Mouse (Mus musculus): ENCODE results near the gene Srsf4.

Gene Srsf4

GRCm38 (mm10) chr4:131873293-131874168 lies at the start of gene Srsf4:
Srsf4 (plus strand) TSS chr4:131873617.
- peak; percentile 95 to 98 for DNase-seq

GRCm38 (mm10) chr4:131824939-131825338 lies 48.5 kb upstream of the Srsf4 start:
- DNase-seq, result no peak

GRCm38 (mm10) chr4:131825830-131826229 lies 47.6 kb upstream of the Srsf4 start:
- peak; percentile 43 to 59 for DNase-seq

DNA sequence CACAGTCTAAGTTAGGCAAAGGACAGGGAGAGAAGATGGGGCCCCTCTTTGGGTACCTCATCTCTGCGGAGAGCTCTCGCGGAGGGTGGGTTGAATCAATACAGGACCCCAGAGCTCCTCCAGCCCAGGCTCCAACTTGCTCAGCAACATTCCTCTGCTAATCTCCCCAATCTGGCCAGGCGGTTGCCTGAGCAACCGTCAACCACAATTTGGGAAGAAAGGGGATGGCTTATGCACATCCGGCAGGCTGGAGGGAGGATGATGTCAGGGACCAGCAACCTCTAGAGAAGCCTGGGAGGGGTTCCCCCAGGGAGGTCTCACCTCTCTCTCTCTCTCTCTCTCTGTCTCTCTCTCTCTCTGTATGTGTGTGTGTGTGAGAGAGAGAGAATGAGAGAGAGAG lies 46.5 kb upstream of the Srsf4 start:
- DNase-seq, result peak; percentile 42 to 75

DNA sequence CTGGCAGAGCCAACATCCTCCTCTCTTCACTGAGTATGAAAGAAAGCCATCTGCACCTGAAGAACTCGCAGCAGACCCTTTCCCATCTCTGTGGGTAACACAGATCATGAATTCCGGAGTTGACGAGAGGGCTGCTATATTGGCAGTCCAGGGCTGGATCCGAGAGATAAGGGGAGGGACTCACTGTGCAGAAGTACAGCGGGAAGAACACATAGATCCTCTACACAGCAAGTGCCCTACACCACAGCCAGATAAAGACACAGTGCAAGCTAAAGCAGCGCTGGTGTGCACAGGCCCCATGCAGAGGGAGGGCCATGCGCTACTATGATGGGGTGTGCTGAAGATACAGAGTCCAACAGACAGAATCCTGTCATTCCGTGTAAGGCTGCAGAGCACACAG lies 44.3 kb upstream of the Srsf4 start:
- no peak for DNase-seq

DNA sequence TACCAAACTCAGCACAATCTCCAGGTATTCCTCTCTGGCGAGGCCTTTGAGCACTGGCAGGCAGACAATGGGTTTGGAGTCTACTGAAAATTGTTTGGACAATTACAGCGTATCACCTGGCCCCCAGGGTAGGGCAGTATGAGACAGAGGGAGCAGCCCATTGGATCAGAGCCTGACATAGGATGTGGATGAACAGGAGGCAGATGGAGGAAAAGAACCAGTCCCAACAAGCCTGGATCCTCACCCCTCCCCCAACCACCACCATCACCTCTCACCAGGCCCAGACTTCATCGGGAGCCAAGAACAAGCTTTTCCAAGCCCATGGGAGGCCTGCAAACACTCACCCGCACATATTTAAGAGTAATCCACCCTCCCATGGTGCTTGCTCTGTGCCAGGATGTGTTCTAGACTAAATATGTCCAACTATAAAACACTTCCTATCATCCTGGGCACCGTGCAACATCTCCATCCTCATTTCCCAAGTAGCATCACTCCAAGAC lies 41.8 kb upstream of the Srsf4 start:
- DNase-seq, result no peak

DNA sequence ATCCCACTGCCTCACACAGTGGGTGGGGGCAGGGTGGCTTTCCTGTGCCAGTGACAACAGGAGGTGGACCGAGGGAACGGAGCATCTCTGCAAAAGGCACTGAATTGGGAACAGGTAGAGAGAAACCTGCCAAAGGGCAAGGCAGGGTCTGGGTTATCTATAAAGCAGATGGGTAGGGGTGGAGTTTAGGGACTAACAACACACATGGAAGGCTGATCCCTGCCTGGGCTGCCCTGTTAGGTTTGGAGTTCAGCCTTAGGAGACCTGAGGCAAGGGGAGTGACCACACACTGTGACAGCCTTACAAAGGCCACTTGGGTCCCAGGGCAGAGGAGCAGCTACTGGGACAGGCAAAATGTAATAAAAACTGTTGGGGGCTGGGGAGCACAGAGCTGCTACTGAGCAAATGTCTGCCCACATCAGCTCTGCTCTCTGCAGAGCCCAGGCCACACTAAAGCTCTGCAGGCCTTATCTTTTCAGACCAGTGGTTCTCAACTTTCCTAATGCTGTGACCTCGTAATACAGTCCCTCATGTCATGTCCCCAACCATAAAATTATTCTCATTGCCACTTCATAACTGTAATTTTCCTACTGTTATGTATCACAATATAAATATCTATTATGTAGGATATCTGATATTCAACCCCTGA lies 40.5 kb upstream of the Srsf4 start:
- DNase-seq, result peak; percentile 27 to 54

DNA sequence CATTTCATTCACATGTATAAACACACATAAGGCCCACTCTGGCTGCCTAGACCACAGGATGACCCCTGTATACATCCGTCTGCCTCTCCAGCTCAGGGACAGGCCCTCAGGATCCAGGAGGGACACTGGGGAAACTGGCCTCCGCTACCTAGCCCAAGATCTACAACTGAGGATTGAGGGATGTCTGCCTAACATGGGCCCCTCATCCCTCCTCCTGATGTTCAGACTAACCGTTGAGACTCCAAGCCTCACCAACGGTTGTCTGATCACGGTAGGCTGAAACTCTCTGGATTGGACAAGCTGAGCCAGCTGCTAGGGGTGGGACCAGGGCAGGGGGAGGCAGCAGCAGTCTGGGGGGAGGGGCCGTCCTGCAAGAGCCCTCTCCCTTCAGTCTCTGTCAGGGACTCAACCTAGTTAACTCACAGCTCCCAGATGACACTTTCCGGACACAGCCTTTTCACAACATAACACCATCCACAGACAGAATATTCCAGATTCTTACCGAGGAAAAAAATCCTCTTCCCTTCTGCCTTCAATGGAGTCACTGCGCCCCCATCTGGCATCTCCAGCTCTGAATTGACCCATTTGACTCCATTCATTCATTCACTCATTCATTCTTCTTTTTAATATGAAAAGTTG lies 39.3 kb upstream of the Srsf4 start:
- peak; percentile 74 to 82 for DNase-seq

- DNase-seq, result peak; percentile 57 to 77
Measured at GRCm38 (mm10) chr4:131836351-131836881, 37.0 kb upstream of the Srsf4 start.

- peak; percentile 33 to 51 for DNase-seq
Measured at GRCm38 (mm10) chr4:131836891-131837491, 36.4 kb upstream of the Srsf4 start.

DNA sequence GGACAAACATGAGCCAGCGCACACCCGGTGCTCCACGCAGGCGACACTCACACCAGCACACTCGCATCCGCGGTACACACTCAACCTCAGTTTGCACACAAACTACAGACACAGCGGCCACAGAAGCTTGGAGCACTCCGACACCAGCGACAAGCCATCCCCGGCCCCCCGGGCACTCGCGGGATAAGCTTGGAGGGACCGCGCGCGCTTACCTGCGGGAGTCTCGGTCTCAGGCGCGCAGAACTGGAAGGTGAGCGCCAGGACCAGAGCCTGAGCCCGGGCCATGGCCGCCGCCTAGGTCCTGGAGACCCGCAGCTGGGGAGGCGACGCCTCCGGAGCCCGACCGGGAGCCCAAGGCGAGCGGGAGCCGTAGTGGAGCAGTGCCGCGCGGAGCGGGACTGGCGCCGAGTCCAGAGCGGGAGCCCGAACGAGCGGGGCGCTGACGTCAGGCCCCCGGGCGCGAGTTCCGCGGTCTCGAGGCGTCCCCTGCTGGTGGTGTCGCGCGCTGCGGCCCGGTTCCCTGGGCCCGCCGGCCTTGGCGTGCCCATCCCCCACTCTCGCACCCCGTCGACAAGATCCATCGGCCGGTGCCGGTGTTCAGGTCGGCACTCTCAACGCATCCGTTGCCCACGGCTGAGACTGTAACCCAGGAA lies 35.4 kb upstream of the Srsf4 start, which contains the start of gene Ptpru:
Ptpru (minus strand) TSS at position 417 of the 653 bp plus-strand sequence.
- peak; percentile 92 to 95 for DNase-seq

- DNase-seq, result peak; percentile 96 to 98
Measured at GRCm38 (mm10) chr4:131843290-131843743, 30.1 kb upstream of the Srsf4 start, which contains the start of gene Mecr. Mecr (plus strand) TSS chr4:131843470.

- no peak for DNase-seq
Measured at GRCm38 (mm10) chr4:131845991-131846778, 27.2 kb upstream of the Srsf4 start.

GRCm38 (mm10) chr4:131848082-131848481 lies 25.3 kb upstream of the Srsf4 start:
- no peak for DNase-seq

GRCm38 (mm10) chr4:131849986-131850638 lies 23.3 kb upstream of the Srsf4 start:
- DNase-seq, result peak; percentile 67 to 75

- DNase-seq, result no peak
Measured at GRCm38 (mm10) chr4:131854950-131855349, 18.5 kb upstream of the Srsf4 start.

DNA sequence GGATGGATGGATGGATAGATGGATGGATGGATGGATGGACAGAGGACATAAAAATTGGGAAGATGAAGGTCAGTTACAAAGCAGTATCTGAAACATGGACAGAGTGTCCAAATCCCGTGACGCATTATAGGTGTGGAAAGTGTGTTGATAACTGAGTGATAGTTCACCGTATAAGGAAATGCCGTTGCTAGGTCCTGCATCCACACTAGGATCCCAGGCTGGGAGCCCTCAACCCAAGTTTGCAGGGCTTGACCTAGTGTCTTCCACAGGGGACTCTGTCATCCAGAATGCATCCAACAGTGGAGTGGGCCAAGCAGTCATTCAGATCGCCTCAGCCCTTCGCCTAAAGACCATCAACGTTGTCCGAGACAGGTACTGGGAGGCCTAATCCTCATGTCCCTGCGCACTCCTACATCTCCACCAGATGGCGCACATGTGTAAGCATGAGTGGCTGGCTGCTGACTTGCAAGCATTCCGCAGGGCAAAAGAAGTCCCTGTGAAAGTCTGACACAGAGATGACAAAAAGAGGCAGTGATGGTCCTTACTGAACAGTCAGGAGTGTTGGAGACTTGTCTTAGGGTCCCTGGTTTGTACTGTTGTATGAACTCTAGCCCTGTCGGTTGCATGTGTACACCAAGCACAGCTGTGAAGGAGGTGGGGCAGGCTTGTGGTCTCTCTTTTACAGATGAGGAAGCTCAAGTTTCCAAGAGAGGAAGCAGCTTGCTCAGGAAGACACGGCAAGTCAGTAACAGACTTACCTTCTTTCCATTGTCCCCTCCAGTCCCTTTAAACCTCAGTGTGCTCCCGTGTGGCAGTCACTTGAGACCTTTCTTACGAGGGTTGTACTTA lies 12.7 kb upstream of the Srsf4 start:
- DNase-seq, result peak; percentile 85 to 92

GRCm38 (mm10) chr4:131861341-131861739 lies 12.1 kb upstream of the Srsf4 start:
- DNase-seq, result no peak

GRCm38 (mm10) chr4:131872672-131873292 lies 635 bp upstream of the Srsf4 start:
- DNase-seq, result no peak

Measured in kidney, postnatal 25 days (tissue).